9 mouse cellular contexts compared by ENCODE assay signal in genomic region chr12:21111476-21112452, GRCm38 (mm10).
DNase-seq lines count a peak whose midpoint lies in the region; ATAC-seq and TF ChIP-seq lines count a peak whose summit lies in the region.
"Had no signal": no experiment of that assay in that cellular context is flagged by ENCODE, and none has a peak within 500 bp of the region (broad histone marks: within the 10 kb centered on the region; RNA-seq: fewer than 3 reads in every experiment).

No protein-coding gene starts in this region.

- H3K4me1 ChIP-seq in embryonic facial prominence, embryonic 13.5 days: no peaks in the 10 kb centered on the region
- peaks cover 4% of the 10 kb centered on the region for H3K4me1 ChIP-seq in heart, adult 2 months (ENCODE audit: control insufficient read depth, insufficient read depth, low read length)
- no peaks in the 10 kb centered on the region for H3K4me1 ChIP-seq in kidney, adult 2 months (ENCODE audit: control insufficient read depth, insufficient read depth, low read length)
- H3K4me1 ChIP-seq in limb, embryonic 14.5 days (ENCODE audit: control insufficient read depth, insufficient read depth, low read length): no peaks in the 10 kb centered on the region
- H3K4me1 ChIP-seq in midbrain, embryonic 15.5 days: peaks cover 11% of the 10 kb centered on the region; the same call in 1 of the 2 replicates
- 0 out of 2 replicates have a peak, but pooled peaks cover 4% of the 10 kb centered on the region for H3K4me1 ChIP-seq in spleen, adult 2 months (ENCODE audit: control insufficient read depth, insufficient read depth, insufficient read length)

- no peak for TF ChIP-seq EP300 in heart, adult 2 months (IDR thresholded peaks at IDR 0.05; ENCODE audit: insufficient read depth, low read depth, low read length)

- peaks cover 1% of the 10 kb centered on the region; the same call in 1 of the 2 replicates for H3K79me2 ChIP-seq in heart, adult 2 months (replicated peaks; ENCODE audit: control insufficient read depth, insufficient read depth, low read length)

- ATAC-seq in embryonic facial prominence, embryonic 13.5 days (ENCODE audit: insufficient number of reproducible peaks, insufficient read depth, low FRiP score, low TSS enrichment, low read depth): peak; percentile 98
- peak; percentile 100 for ATAC-seq in limb, embryonic 14.5 days (ENCODE audit: low FRiP score, low read depth)
- ATAC-seq in midbrain, embryonic 15.5 days (replicated peaks): peak; percentile 99

- no peaks in the 10 kb centered on the region for H3K27me3 ChIP-seq in embryonic facial prominence, embryonic 13.5 days
- H3K27me3 ChIP-seq in heart, adult 2 months (ENCODE audit: control insufficient read depth, insufficient read depth, low read length): no peaks in the 10 kb centered on the region
- H3K27me3 ChIP-seq in kidney, adult 2 months (replicated peaks; ENCODE audit: control insufficient read depth, insufficient read depth, low read length): no peaks in the 10 kb centered on the region
- H3K27me3 ChIP-seq in limb, embryonic 14.5 days (ENCODE audit: control insufficient read depth, insufficient read depth, low read length): no peaks in the 10 kb centered on the region
- no peaks in the 10 kb centered on the region for H3K27me3 ChIP-seq in midbrain, embryonic 15.5 days (replicated peaks)
- H3K27me3 ChIP-seq in spleen, adult 2 months (ENCODE audit: control insufficient read depth, insufficient read depth, low read length): peaks cover 3% of the 10 kb centered on the region; the same call in 1 of the 2 replicates

- H3K27ac ChIP-seq in embryonic facial prominence, embryonic 13.5 days: peak overlapping the region; percentile 83
- peak overlapping the region; percentile 86 for H3K27ac ChIP-seq in heart, adult 2 months
- peak overlapping the region; percentile 61 for H3K27ac ChIP-seq in kidney, adult 2 months (ENCODE audit: insufficient read depth, low read depth, low read length)
- H3K27ac ChIP-seq in limb, embryonic 14.5 days (replicated peaks; ENCODE audit: low read depth, low read length): peak overlapping the region; percentile 84
- H3K27ac ChIP-seq in midbrain, embryonic 15.5 days: peak overlapping the region; percentile 92
- H3K27ac ChIP-seq in spleen, adult 2 months (ENCODE audit: insufficient read depth, low read length): no peak overlapping the region

- H3K9me3 ChIP-seq in embryonic facial prominence, embryonic 13.5 days: no peaks in the 10 kb centered on the region
- no peaks in the 10 kb centered on the region for H3K9me3 ChIP-seq in limb, embryonic 14.5 days (ENCODE audit: control insufficient read depth, low read length)
- H3K9me3 ChIP-seq in midbrain, embryonic 15.5 days: no peaks in the 10 kb centered on the region

- H3K9ac ChIP-seq in embryonic facial prominence, embryonic 13.5 days: peak overlapping the region; percentile 87
- H3K9ac ChIP-seq in heart, adult 2 months (ENCODE audit: low read depth, low read length): peak overlapping the region; percentile 100
- peak overlapping the region; percentile 79 for H3K9ac ChIP-seq in limb, embryonic 14.5 days (ENCODE audit: low read depth, low read length, severe bottlenecking)
- peak overlapping the region; percentile 82 for H3K9ac ChIP-seq in midbrain, embryonic 15.5 days

- peak; percentile 78 for DNase-seq in 416B (ENCODE audit: low read depth)
- DNase-seq in adrenal gland, postnatal 4 days (ENCODE audit: low spot score in 2 of 2): peak; percentile 55 to 68
- peak; percentile 92 for DNase-seq in heart, adult 2 months
- peak; percentile 91 for DNase-seq in kidney, adult 2 months
- DNase-seq in limb, embryonic 14.5 days (ENCODE audit: low spot score): peak; percentile 86
- peak; percentile 33 to 71 for DNase-seq in spleen, adult 2 months (ENCODE audit: low read depth in 1 of 2, low spot score in 2 of 2)

- peak; percentile 51; the same call in 1 of the 2 replicates for TF ChIP-seq POLR2A in heart, adult 2 months (IDR thresholded peaks at IDR 0.05; ENCODE audit: insufficient read depth, low read depth, low read length)
- peak; percentile 25 for TF ChIP-seq POLR2A in kidney, adult 2 months (IDR thresholded peaks at IDR 0.05; ENCODE audit: low read depth, low read length)
- TF ChIP-seq POLR2A in limb, embryonic 14.5 days (IDR thresholded peaks at IDR 0.05; ENCODE audit: borderline replicate concordance, extremely low read depth, insufficient read depth, insufficient read length): 0 out of 2 replicates have a peak, but pooled peaks have one; percentile 42
- no peak for TF ChIP-seq POLR2A in spleen, adult 2 months (IDR thresholded peaks at IDR 0.05; ENCODE audit: low read depth, low read length)

- peak overlapping the region; percentile 78 for H3K4me2 ChIP-seq in embryonic facial prominence, embryonic 13.5 days
- peak overlapping the region; percentile 78 for H3K4me2 ChIP-seq in limb, embryonic 14.5 days (replicated peaks; ENCODE audit: low read depth, low read length, severe bottlenecking)
- H3K4me2 ChIP-seq in midbrain, embryonic 15.5 days: peak overlapping the region; percentile 77

- no peaks in the 10 kb centered on the region for H3K36me3 ChIP-seq in embryonic facial prominence, embryonic 13.5 days
- H3K36me3 ChIP-seq in heart, adult 2 months (ENCODE audit: control insufficient read depth, insufficient read depth, low read length): no peaks in the 10 kb centered on the region; the same call in 1 of the 2 replicates
- no peaks in the 10 kb centered on the region for H3K36me3 ChIP-seq in kidney, adult 2 months (ENCODE audit: control insufficient read depth, insufficient read depth, low read length)
- no peaks in the 10 kb centered on the region for H3K36me3 ChIP-seq in limb, embryonic 14.5 days (ENCODE audit: control insufficient read depth, insufficient read depth, low read length)
- H3K36me3 ChIP-seq in midbrain, embryonic 15.5 days (replicated peaks): no peaks in the 10 kb centered on the region
- no peaks in the 10 kb centered on the region for H3K36me3 ChIP-seq in spleen, adult 2 months (ENCODE audit: control insufficient read depth, insufficient read depth, low read length)
- H3K36me3 ChIP-seq: G1E had no signal

- peak overlapping the region; percentile 77 for H3K4me3 ChIP-seq in embryonic facial prominence, embryonic 13.5 days
- peak overlapping the region; percentile 58 for H3K4me3 ChIP-seq in heart, adult 2 months
- H3K4me3 ChIP-seq in kidney, adult 2 months (ENCODE audit: insufficient read depth, low read depth, low read length): peak overlapping the region; percentile 85
- peak overlapping the region; percentile 71 for H3K4me3 ChIP-seq in limb, embryonic 14.5 days (replicated peaks; ENCODE audit: low read length)
- H3K4me3 ChIP-seq in midbrain, embryonic 15.5 days: peak overlapping the region; percentile 95
- H3K4me3 ChIP-seq in spleen, adult 2 months (ENCODE audit: extremely low read depth, insufficient read depth, insufficient read length): peak overlapping the region; percentile 71

- TF ChIP-seq CTCF in heart, adult 2 months (IDR thresholded peaks at IDR 0.05): peak; percentile 53
- TF ChIP-seq CTCF in kidney, adult 2 months (conservative IDR thresholded peaks at IDR 0.05; ENCODE audit: insufficient read depth, insufficient read length, low read depth, low read length): no peak
- TF ChIP-seq CTCF in spleen, adult 2 months (IDR thresholded peaks at IDR 0.05; ENCODE audit: extremely low read depth, insufficient read depth, insufficient read length, insufficient replicate concordance): no peak

- intact Hi-C loops in heart, adult 2 months (cut with DNase I): loop anchor here (1.0 to 2.0 kb wide), 3 partner anchors 47 to 153 kb away; no protein-coding TSS in a partner anchor

- under 1% methylated on average over 103 of the region's 118 CpGs for WGBS in embryonic facial prominence, embryonic 13.5 days
- WGBS in heart, adult 2 months: under 1% methylated on average over 104 of the region's 118 CpGs
- WGBS in kidney, adult 2 months: under 1% methylated on average over 100 of the region's 118 CpGs
- under 1% methylated on average over 41 of the region's 118 CpGs for WGBS in limb, embryonic 14.5 days
- WGBS in midbrain, embryonic 15.5 days: under 1% methylated on average over 116 of the region's 118 CpGs
- WGBS in spleen, adult 2 months: 1% methylated on average over 97 of the region's 118 CpGs
